Mouse (Mus musculus) left cerebral cortex, adult 2 months (tissue): Measurements from ENCODE around the gene Atg9a. TPM values are rescaled to one million over a fixed set of nuclear protein-coding genes. Genes with fewer than 3 reads are reported as not detected.

ENCODE experiments used
- DNase-seq, 2 experiments: peaks; one replicate each; pipeline ENCODE4 v3.0.0; 2021 to 2022; ENCODE audit warnings: low spot score in 2 of 2, mixed read lengths in 1 of 2; ENCODE audit errors: extremely low spot score in 1 of 2
- H3K27ac ChIP-seq: fragments of 200-600 bp; 2 replicates; pipeline ENCODE4 v1.8.1; 2022
- H3K4me3 ChIP-seq: fragments of 200-600 bp; 2 replicates; pipeline ENCODE4 v1.8.1; 2022
- CTCF ChIP-seq: fragments of 200-600 bp; IDR thresholded peaks from 2 replicates; pipeline ENCODE4 v1.8.1; 2022; ENCODE audit warnings: antibody characterized with exemption, mild to moderate bottlenecking, moderate library complexity
- intact Hi-C: fragments of 180-260 bp; cut with DNase I; formaldehyde crosslinking; loops from one replicate; pipeline ENCODE4 v1.15.1; 2025
- microRNA-seq, 2 experiments: library from miRNA; unstranded; fragments of <30 nt; microRNA quantifications; one replicate each; pipeline ENCODE4 v1.2.0; 2021
- total RNA-seq, 2 experiments: library from RNA; stranded (reverse); gene quantifications; 2 replicates each; pipeline ENCODE4 v1.2.3; 2021

Atg9a gene
- total RNA-seq, 2 experiments from 2014 or later, result 131 to 132 TPM

DNA sequence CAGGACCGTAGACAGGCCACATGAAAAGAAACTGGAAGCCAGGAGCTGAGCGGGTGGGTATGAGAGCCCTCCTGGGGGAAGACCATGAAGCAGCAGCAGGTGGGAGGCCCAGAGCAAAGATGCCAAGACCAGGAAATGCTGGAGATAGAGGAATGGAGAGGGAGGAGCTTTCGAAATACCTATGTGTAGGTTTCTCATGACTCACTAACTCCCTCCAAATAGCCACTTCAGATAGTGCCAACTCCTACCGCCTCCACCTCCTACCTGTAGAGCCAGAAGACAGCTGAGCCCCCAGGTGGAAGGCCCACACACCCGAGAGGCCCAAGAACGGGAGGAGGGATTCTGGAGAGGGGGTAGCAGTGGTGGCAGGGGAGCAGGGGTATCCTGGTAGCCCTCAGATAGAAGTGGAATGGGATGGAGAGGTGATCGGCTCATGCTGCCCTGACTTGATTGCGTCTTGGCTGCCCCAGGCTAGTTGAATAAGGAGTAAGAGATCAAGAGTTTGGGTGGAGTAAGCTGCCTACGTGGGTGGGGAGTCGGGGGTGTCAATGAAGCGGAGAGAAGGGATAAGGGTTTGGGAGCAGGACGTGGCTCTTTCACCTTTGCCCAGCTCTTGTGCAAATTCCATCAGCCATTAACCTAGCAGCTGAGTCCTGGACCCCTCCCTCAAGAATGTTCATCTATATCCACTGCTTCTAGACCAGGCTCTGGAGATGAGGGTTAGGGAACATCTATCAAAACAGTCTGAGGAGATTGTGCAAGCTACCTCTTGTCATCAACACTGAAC is 58.4 kb downstream of the Atg9a start, which contains the start of gene Slc23a3:
Gene Slc23a3, minus strand, starts transcription at position 470 of the 787 bp plus-strand sequence.
- DNase-seq, result no peak
- H3K4me3 ChIP-seq, result no peak within 1 kb of the TSS
- no peak for TF ChIP-seq CTCF
- no peak within 1 kb of the TSS for H3K27ac ChIP-seq
- intact Hi-C loops, result no loop called here

Small RNA genes lying within 50 kb of the gene (microRNA-seq; reads per million reads assigned to microRNA genes)
- 0 reads per million in 2 experiments for gene Gm27943

Other genes starting within 250 kb of the Atg9a start
- under 1 TPM; 0.45 to 0.72 TPM for gene Ihh, start 240.5 kb downstream of the Atg9a start, total RNA-seq
- gene Nhej1, start 67.0 kb downstream of the Atg9a start, total RNA-seq, result 1 to 10 TPM; 2.4 to 3.3 TPM
- 1 to 10 TPM; 2.7 to 3.3 TPM for gene Slc23a3, start 58.3 kb downstream of the Atg9a start, total RNA-seq
- 10 to 100 TPM; 32.5 to 36.0 TPM for gene Cnppd1, start 49.5 kb downstream of the Atg9a start, total RNA-seq
- 100 to 1,000 TPM; 199 to 200 TPM for gene Retreg2, start 49.4 kb downstream of the Atg9a start, total RNA-seq
- gene Zfand2b, start 23.6 kb downstream of the Atg9a start, total RNA-seq, result 10 to 100 TPM; 27.6 to 28.9 TPM
- 10 to 100 TPM; 24.9 to 25.4 TPM for gene Abcb6, start 11.8 kb downstream of the Atg9a start, total RNA-seq
- 10 to 100 TPM; 25.7 to 30.7 TPM for gene Ankzf1, start within 50 bp of the Atg9a start, total RNA-seq
- 10 to 100 TPM; 12.7 to 15.6 TPM for gene Glb1l, start 18.6 kb upstream of the Atg9a start, total RNA-seq
- 10 to 100 TPM; 85.6 to 86.0 TPM for gene Stk16, start 18.6 kb upstream of the Atg9a start, total RNA-seq
- 100 to 1,000 TPM; 594 to 616 TPM for gene Tuba4a, start 27.7 kb upstream of the Atg9a start, total RNA-seq
- gene A630095N17Rik, start 39.9 kb upstream of the Atg9a start, total RNA-seq, result not detected
- gene Dnajb2, start 44.2 kb upstream of the Atg9a start, total RNA-seq, result 100 to 1,000 TPM in 1 of 2 experiments, 10 to 100 TPM in 1; 93.6 to 102 TPM
- gene Ptprn, start 72.3 kb upstream of the Atg9a start, total RNA-seq, result 100 to 1,000 TPM; 507 to 550 TPM
- 100 to 1,000 TPM; 144 to 184 TPM for gene Resp18, start 86.2 kb upstream of the Atg9a start, total RNA-seq
- 10 to 100 TPM; 49.4 to 53.0 TPM for gene Dnpep, start 125.8 kb upstream of the Atg9a start, total RNA-seq
- 1 to 10 TPM in 1 of 2 experiments, under 1 TPM in 1; 0.77 to 1.7 TPM for gene Des, start 168.1 kb upstream of the Atg9a start, total RNA-seq
- gene Speg, start 183.1 kb upstream of the Atg9a start, total RNA-seq, result 100 to 1,000 TPM; 199 to 215 TPM
- gene Gmppa, start 243.7 kb upstream of the Atg9a start, total RNA-seq, result 10 to 100 TPM; 65.0 to 69.4 TPM